Mouse (Mus musculus) ES-Bruce4 (cell line): Measurements from ENCODE around the gene Mgst2.

Experiments used
- CTCF ChIP-seq: IDR thresholded peaks from one replicate; pipeline ENCODE4 v1.8.1; 2011; ENCODE audit warnings: low read depth, low read length
- EP300 ChIP-seq: IDR thresholded peaks from 2 replicates; pipeline ENCODE4 v1.6.1; 2011; ENCODE audit warnings: low read depth, low read length; ENCODE audit not compliant: insufficient read depth

GRCm38 (mm10) chr3:51685539-51685938 is 25.4 kb downstream of the Mgst2 start:
- TF ChIP-seq EP300 (no peak), CTCF (no peak)
